Mouse (Mus musculus) megakaryocyte-erythroid progenitor cell, adult 5-6 weeks (primary cell): ENCODE measurements around the gene Gpank1. TPM values are rescaled to one million over a fixed set of nuclear protein-coding genes. Genes with fewer than 3 reads are reported as not detected.

Experiments
- ATAC-seq: replicated peaks from 2 replicates; pipeline ENCODE4 v1.8.0; 2016; ENCODE audit warnings: mild to moderate bottlenecking, inconsistent platforms; ENCODE audit not compliant: severe bottlenecking, poor library complexity, low FRiP score, low TSS enrichment
- total RNA-seq, 2 experiments: library from RNA; stranded (forward) in 1 of 2; stranded (reverse) in 1 of 2; fragments of 200-1000, 215-1000 nt in 1 of 2; fragments of >200 nt in 1 of 2; fragmentation: Nextera tagmentation in 1 of 2; gene quantifications; 2 replicates each; pipeline ENCODE4 v1.2.3; 2014 to 2017

Gene Gpank1
- total RNA-seq, 2 experiments from 2014 or later: 30.4 to 36.2 TPM

GRCm38 (mm10) chr17:35126206-35126611 lies 5.0 kb downstream of the Gpank1 start, which contains the start of gene D17H6S53E:
D17H6S53E (plus strand) TSS chr17:35126373.
- ATAC-seq: peak; percentile 43

- no peak for ATAC-seq
Measured at GRCm38 (mm10) chr17:35127017-35127416, 5.8 kb downstream of the Gpank1 start.

GRCm38 (mm10) chr17:35128996-35129395 lies 7.7 kb downstream of the Gpank1 start:
- ATAC-seq: no peak

GRCm38 (mm10) chr17:35131038-35131437 lies 9.8 kb downstream of the Gpank1 start:
- ATAC-seq: no peak

- ATAC-seq: no peak
Measured at GRCm38 (mm10) chr17:35131500-35132173, 10.4 kb downstream of the Gpank1 start, which contains the start of gene Apom. Apom (minus strand) TSS chr17:35132050.

GRCm38 (mm10) chr17:35132174-35132560 lies 10.9 kb downstream of the Gpank1 start:
- ATAC-seq: no peak

GRCm38 (mm10) chr17:35133517-35133916 lies 12.3 kb downstream of the Gpank1 start:
- ATAC-seq: no peak

GRCm38 (mm10) chr17:35134801-35135590 lies 13.7 kb downstream of the Gpank1 start, which contains the start of gene Bag6:
Bag6 (plus strand) TSS chr17:35135178.
- peak; percentile 77 for ATAC-seq

- peak; percentile 60 for ATAC-seq
Measured at GRCm38 (mm10) chr17:35135591-35136320, 14.5 kb downstream of the Gpank1 start.

GRCm38 (mm10) chr17:35139269-35139668 lies 18.0 kb downstream of the Gpank1 start:
- ATAC-seq: no peak

GRCm38 (mm10) chr17:35140490-35140996 lies 19.3 kb downstream of the Gpank1 start:
- ATAC-seq: no peak

GRCm38 (mm10) chr17:35141971-35142370 lies 20.7 kb downstream of the Gpank1 start:
- no peak for ATAC-seq

- ATAC-seq: no peak
Measured at GRCm38 (mm10) chr17:35146139-35146538, 24.9 kb downstream of the Gpank1 start.

- ATAC-seq: no peak
Measured at GRCm38 (mm10) chr17:35147348-35147747, 26.1 kb downstream of the Gpank1 start.

GRCm38 (mm10) chr17:35147922-35148639 lies 26.8 kb downstream of the Gpank1 start:
- ATAC-seq: no peak

GRCm38 (mm10) chr17:35152121-35152520 lies 30.9 kb downstream of the Gpank1 start:
- ATAC-seq: no peak

GRCm38 (mm10) chr17:35153077-35153476 lies 31.8 kb downstream of the Gpank1 start:
- no peak for ATAC-seq

- ATAC-seq: no peak
Measured at GRCm38 (mm10) chr17:35153931-35154330, 32.7 kb downstream of the Gpank1 start.

- ATAC-seq: no peak
Measured at GRCm38 (mm10) chr17:35154616-35155015, 33.4 kb downstream of the Gpank1 start.
